Mouse (Mus musculus): Measurements from ENCODE around the gene Vmn1r179. TPM values are rescaled to one million over a fixed set of nuclear protein-coding genes. Genes with fewer than 3 reads are reported as not detected.
"Not testable (repeated sequence)": the region's sequence is repeated elsewhere in the genome, so short reads cannot be mapped to it uniquely, and the experiment has no call there.

Vmn1r179 gene
- total RNA-seq (2014; rRNA removed) (not detected in 2 replicates), polyA plus RNA-seq (2015; fragmentation: Nextera tagmentation; extraction: Ambion mirVana) (not detected in 2 replicates)

GRCm38 (mm10) chr7:23926678-23927077 lies at the start of gene Vmn1r179:
TSS of gene Vmn1r179 (plus strand) at chr7:23926978.
- Histone ChIP-seq H3K27me3 (ENCODE audit: insufficient read depth, low read length) (no peaks in the 10 kb centered on the region), H3K27ac (ENCODE audit: low read depth, low read length) (no peak within 1 kb of the TSS), H3K4me3 (ENCODE audit: low read depth, low read length) (no peak within 1 kb of the TSS), H3K4me2 (ENCODE audit: low read depth) (no peak within 1 kb of the TSS), H3K9me3 (ENCODE audit: low read length) (0 out of 2 replicates have a peak, but pooled peaks cover 7% of the 10 kb centered on the region), H3K36me3 (ENCODE audit: insufficient read depth) (no peaks in the 10 kb centered on the region), H3K4me1 (ENCODE audit: insufficient read depth) (no peaks in the 10 kb centered on the region), H3K9ac (no peak within 1 kb of the TSS)
- no peak for ATAC-seq
- no peak for TF ChIP-seq CTCF (IDR thresholded peaks at IDR 0.05; ENCODE audit: low read depth)
- no peak for DNase-seq
- WGBS = 60% methylated on average over 2 of the region's 2 CpGs

GRCm38 (mm10) chr7:23891709-23892108 lies 35.1 kb upstream of the Vmn1r179 start, which contains the start of gene Vmn1r178:
TSS of gene Vmn1r178 (plus strand) at chr7:23892009.
- Histone ChIP-seq H3K9ac (no peak within 1 kb of the TSS), H3K36me3 (ENCODE audit: insufficient read depth) (no peaks in the 10 kb centered on the region), H3K27ac (ENCODE audit: low read depth, low read length) (no peak within 1 kb of the TSS), H3K4me3 (ENCODE audit: low read depth, low read length) (no peak within 1 kb of the TSS), H3K9me3 (ENCODE audit: low read length) (no peaks in the 10 kb centered on the region), H3K4me2 (ENCODE audit: low read depth) (no peak within 1 kb of the TSS), H3K27me3 (ENCODE audit: insufficient read depth, low read length) (no peaks in the 10 kb centered on the region), H3K4me1 (ENCODE audit: insufficient read depth) (no peaks in the 10 kb centered on the region)
- ATAC-seq = no peak
- DNase-seq = no peak
- TF ChIP-seq CTCF (IDR thresholded peaks at IDR 0.05; ENCODE audit: low read depth) = no peak
- WGBS = 83% methylated on average over 1 of the region's 1 CpGs

GRCm38 (mm10) chr7:23950332-23950731 lies 23.6 kb downstream of the Vmn1r179 start, which contains the start of gene Vmn1r180:
TSS of gene Vmn1r180 (plus strand) at chr7:23950632.
- no peak within 1 kb of the TSS for H3K4me3 ChIP-seq (ENCODE audit: low read depth, low read length)
- H3K4me2 ChIP-seq (ENCODE audit: low read depth) = no peak within 1 kb of the TSS
- no peak within 1 kb of the TSS for H3K27ac ChIP-seq (ENCODE audit: low read depth, low read length)
- ATAC-seq = no peak
- no peaks in the 10 kb centered on the region for H3K36me3 ChIP-seq (ENCODE audit: insufficient read depth)
- H3K9ac ChIP-seq = no peak within 1 kb of the TSS
- no peaks in the 10 kb centered on the region for H3K4me1 ChIP-seq (ENCODE audit: insufficient read depth)
- no peak for TF ChIP-seq CTCF (IDR thresholded peaks at IDR 0.05; ENCODE audit: low read depth)
- 0 out of 2 replicates have a peak, but pooled peaks cover 4% of the 10 kb centered on the region for H3K9me3 ChIP-seq (ENCODE audit: low read length)
- no peaks in the 10 kb centered on the region for H3K27me3 ChIP-seq (ENCODE audit: insufficient read depth, low read length)
- no peak for DNase-seq

GRCm38 (mm10) chr7:23968044-23968443 lies 41.3 kb downstream of the Vmn1r179 start:
- 0 out of 2 replicates have a peak, but pooled peaks cover 18% of the 10 kb centered on the region for H3K9me3 ChIP-seq (ENCODE audit: low read length)
- H3K27ac ChIP-seq (ENCODE audit: low read depth, low read length); H3K4me2 ChIP-seq (ENCODE audit: low read depth); DNase-seq; ATAC-seq; H3K9ac ChIP-seq; H3K27me3 ChIP-seq (ENCODE audit: insufficient read depth, low read length); H3K36me3 ChIP-seq (ENCODE audit: insufficient read depth); H3K4me1 ChIP-seq (ENCODE audit: insufficient read depth); H3K4me3 ChIP-seq (ENCODE audit: low read depth, low read length): not testable (repeated sequence)
- WGBS = 46% methylated on average over 3 of the region's 3 CpGs

GRCm38 (mm10) chr7:23974315-23974714 lies 47.5 kb downstream of the Vmn1r179 start, which contains the start of gene Vmn1r181:
TSS of gene Vmn1r181 (plus strand) at chr7:23974615.
- WGBS = 83% methylated on average over 9 of the region's 9 CpGs
- H3K9me3 ChIP-seq (ENCODE audit: low read length) = peaks cover 13% of the 10 kb centered on the region; the same call in 1 of the 2 replicates
- H3K27me3 ChIP-seq (ENCODE audit: insufficient read depth, low read length); H3K4me3 ChIP-seq (ENCODE audit: low read depth, low read length); H3K36me3 ChIP-seq (ENCODE audit: insufficient read depth); H3K9ac ChIP-seq; H3K4me1 ChIP-seq (ENCODE audit: insufficient read depth); DNase-seq; ATAC-seq; H3K27ac ChIP-seq (ENCODE audit: low read depth, low read length); H3K4me2 ChIP-seq (ENCODE audit: low read depth): not testable (repeated sequence)

Other genes with a start within 250 kb of the Vmn1r179 start
- gene Vmn1r173, start 226.3 kb upstream of the Vmn1r179 start, total RNA-seq (2014; rRNA removed) = not detected in 2 replicates
- gene Vmn1r173, start 226.3 kb upstream of the Vmn1r179 start, polyA plus RNA-seq (2015; fragmentation: Nextera tagmentation; extraction: Ambion mirVana) = not detected in 2 replicates
- not detected in 2 replicates for gene Vmn1r174, start 174.7 kb upstream of the Vmn1r179 start, total RNA-seq (2014; rRNA removed)
- gene Vmn1r174, start 174.7 kb upstream of the Vmn1r179 start, polyA plus RNA-seq (2015; fragmentation: Nextera tagmentation; extraction: Ambion mirVana) = not detected in 2 replicates
- not detected in 2 replicates for gene Vmn1r175, start 116.3 kb upstream of the Vmn1r179 start, total RNA-seq (2014; rRNA removed)
- not detected in 2 replicates for gene Vmn1r175, start 116.3 kb upstream of the Vmn1r179 start, polyA plus RNA-seq (2015; fragmentation: Nextera tagmentation; extraction: Ambion mirVana)
- not detected in 2 replicates for gene Vmn1r176, start 89.6 kb upstream of the Vmn1r179 start, total RNA-seq (2014; rRNA removed)
- not detected in 2 replicates for gene Vmn1r176, start 89.6 kb upstream of the Vmn1r179 start, polyA plus RNA-seq (2015; fragmentation: Nextera tagmentation; extraction: Ambion mirVana)
- not detected in 2 replicates for gene Vmn1r177, start 60.5 kb upstream of the Vmn1r179 start, total RNA-seq (2014; rRNA removed)
- gene Vmn1r177, start 60.5 kb upstream of the Vmn1r179 start, polyA plus RNA-seq (2015; fragmentation: Nextera tagmentation; extraction: Ambion mirVana) = not detected in 2 replicates
- gene Vmn1r178, start 35.0 kb upstream of the Vmn1r179 start, total RNA-seq (2014; rRNA removed) = not detected in 2 replicates
- not detected in 2 replicates for gene Vmn1r178, start 35.0 kb upstream of the Vmn1r179 start, polyA plus RNA-seq (2015; fragmentation: Nextera tagmentation; extraction: Ambion mirVana)
- not detected in 2 replicates for gene Vmn1r180, start 23.7 kb downstream of the Vmn1r179 start, total RNA-seq (2014; rRNA removed)
- gene Vmn1r180, start 23.7 kb downstream of the Vmn1r179 start, polyA plus RNA-seq (2015; fragmentation: Nextera tagmentation; extraction: Ambion mirVana) = not detected in 2 replicates
- not detected in 2 replicates for gene Vmn1r181, start 47.6 kb downstream of the Vmn1r179 start, total RNA-seq (2014; rRNA removed)
- not detected in 2 replicates for gene Vmn1r181, start 47.6 kb downstream of the Vmn1r179 start, polyA plus RNA-seq (2015; fragmentation: Nextera tagmentation; extraction: Ambion mirVana)
- not detected in 2 replicates for gene V1rd19, start 74.7 kb downstream of the Vmn1r179 start, total RNA-seq (2014; rRNA removed)
- gene V1rd19, start 74.7 kb downstream of the Vmn1r179 start, polyA plus RNA-seq (2015; fragmentation: Nextera tagmentation; extraction: Ambion mirVana) = not detected in 2 replicates
- not detected in 2 replicates for gene Vmn1r183, start 126.3 kb downstream of the Vmn1r179 start, total RNA-seq (2014; rRNA removed)
- gene Vmn1r183, start 126.3 kb downstream of the Vmn1r179 start, polyA plus RNA-seq (2015; fragmentation: Nextera tagmentation; extraction: Ambion mirVana) = not detected in 2 replicates
- gene Zfp180, start 154.9 kb downstream of the Vmn1r179 start, total RNA-seq (2014; rRNA removed) = 38.2 and 44.0 TPM in 2 replicates
- 19.0 and 23.9 TPM in 2 replicates for gene Zfp180, start 154.9 kb downstream of the Vmn1r179 start, polyA plus RNA-seq (2015; fragmentation: Nextera tagmentation; extraction: Ambion mirVana)
- 7.5 and 12.2 TPM in 2 replicates for gene Zfp112, start 185.3 kb downstream of the Vmn1r179 start, total RNA-seq (2014; rRNA removed)
- 3.7 and 4.7 TPM in 2 replicates for gene Zfp112, start 185.3 kb downstream of the Vmn1r179 start, polyA plus RNA-seq (2015; fragmentation: Nextera tagmentation; extraction: Ambion mirVana)
- 26.3 and 31.2 TPM in 2 replicates for gene Zfp235, start 207.2 kb downstream of the Vmn1r179 start, total RNA-seq (2014; rRNA removed)
- 19.1 and 20.4 TPM in 2 replicates for gene Zfp235, start 207.2 kb downstream of the Vmn1r179 start, polyA plus RNA-seq (2015; fragmentation: Nextera tagmentation; extraction: Ambion mirVana)
- gene Zfp114, start 248.1 kb downstream of the Vmn1r179 start, total RNA-seq (2014; rRNA removed) = 5.2 and 8.4 TPM in 2 replicates
- gene Zfp114, start 248.1 kb downstream of the Vmn1r179 start, polyA plus RNA-seq (2015; fragmentation: Nextera tagmentation; extraction: Ambion mirVana) = 2.8 and 4.3 TPM in 2 replicates

Measured in forebrain, postnatal 0 days (tissue).